Mouse (Mus musculus) embryonic fibroblast, embryonic 13.5 days (primary cell): ENCODE measurements around the gene Pkdcc.

Experiments used
- CTCF ChIP-seq: IDR thresholded peaks from 2 replicates; pipeline ENCODE4 v1.5.1; 2011; ENCODE audit warnings: mild to moderate bottlenecking, control low read depth, low read length, moderate library complexity, borderline replicate concordance; ENCODE audit not compliant: insufficient read depth
- POLR2A ChIP-seq: IDR thresholded peaks from 2 replicates; pipeline ENCODE4 v1.6.1; 2011; ENCODE audit warnings: low read depth, mild to moderate bottlenecking, control low read depth, low read length, moderate library complexity

DNA sequence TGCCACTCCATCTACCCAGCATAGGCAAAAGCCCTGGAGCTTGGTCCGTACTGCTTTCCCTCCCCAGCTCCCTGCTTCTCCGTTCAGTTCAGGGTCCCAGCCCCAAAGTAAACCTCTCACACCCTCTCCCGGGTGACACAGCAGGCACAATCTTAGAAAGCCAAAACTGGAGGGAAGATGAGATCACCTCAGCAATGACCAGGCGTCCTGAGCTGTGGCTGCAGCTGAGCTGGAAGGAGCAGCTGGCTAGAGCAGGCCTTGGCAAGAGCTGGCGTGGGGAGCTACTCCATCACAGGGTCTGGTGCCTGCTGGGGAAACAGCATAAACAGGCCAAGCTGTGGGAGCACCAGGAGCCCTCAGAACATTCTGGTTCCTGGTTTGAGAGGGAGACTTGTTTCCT, 4.6 kb upstream of the Pkdcc start:
- TF ChIP-seq CTCF (no peak), POLR2A (no peak)
